Comparison of ENCODE assay signal across 15 mouse cellular contexts in genomic region chr4:139594062-139594461, GRCm38 (mm10). TPM values are rescaled to one million over a fixed set of nuclear protein-coding genes. Genes with fewer than 3 reads are reported as not detected.
DNase-seq lines count a peak whose midpoint lies in the region; ATAC-seq and TF ChIP-seq lines count a peak whose summit lies in the region.
"Had no signal": no experiment of that assay in that cellular context is flagged by ENCODE, and none has a peak within 500 bp of the region (broad histone marks: within the 10 kb centered on the region; RNA-seq: fewer than 3 reads in every experiment).

No protein-coding gene starts in this region.

- no peak overlapping the region for H3K4me2 ChIP-seq in heart, embryonic 15.5 days
- H3K4me2 ChIP-seq in limb, embryonic 11.5 days (ENCODE audit: low read depth, severe bottlenecking) = no peak overlapping the region
- H3K4me2 ChIP-seq in midbrain, embryonic 14.5 days (ENCODE audit: low read length) = no peak overlapping the region
- H3K4me2 ChIP-seq: hindbrain, embryonic 14.5 days had no signal

- H3K4me3 ChIP-seq in heart, embryonic 15.5 days = no peak overlapping the region
- H3K4me3 ChIP-seq in left cerebral cortex, adult 2 months = no peak overlapping the region
- no peak overlapping the region for H3K4me3 ChIP-seq in limb, embryonic 11.5 days (ENCODE audit: low read depth, low read length)
- no peak overlapping the region for H3K4me3 ChIP-seq in midbrain, embryonic 14.5 days (replicated peaks; ENCODE audit: low read depth, low read length)

- TF ChIP-seq CTCF in left cerebral cortex, adult 2 months (IDR thresholded peaks at IDR 0.05) = peak; percentile 35

- no peaks in the 10 kb centered on the region for H3K9me3 ChIP-seq in heart, embryonic 15.5 days (replicated peaks)
- H3K9me3 ChIP-seq in limb, embryonic 11.5 days (ENCODE audit: control insufficient read depth, low read length) = no peaks in the 10 kb centered on the region
- no peaks in the 10 kb centered on the region for H3K9me3 ChIP-seq in midbrain, embryonic 14.5 days (ENCODE audit: control insufficient read depth, low read length)

- peaks cover 63% of the 10 kb centered on the region for H3K4me1 ChIP-seq in heart, embryonic 15.5 days (replicated peaks)
- peaks cover 56% of the 10 kb centered on the region for H3K4me1 ChIP-seq in limb, embryonic 11.5 days (ENCODE audit: control insufficient read depth, insufficient read depth, low read length)
- H3K4me1 ChIP-seq in midbrain, embryonic 14.5 days (ENCODE audit: control insufficient read depth, insufficient read depth, low read length) = peaks cover 43% of the 10 kb centered on the region

- no peaks in the 10 kb centered on the region for H3K27me3 ChIP-seq in heart, embryonic 15.5 days
- H3K27me3 ChIP-seq in limb, embryonic 11.5 days (ENCODE audit: control insufficient read depth, insufficient read depth, low read length) = no peaks in the 10 kb centered on the region
- no peaks in the 10 kb centered on the region for H3K27me3 ChIP-seq in midbrain, embryonic 14.5 days (ENCODE audit: control insufficient read depth, insufficient read depth, low read length)

- no peak overlapping the region for H3K9ac ChIP-seq in heart, embryonic 15.5 days
- no peak overlapping the region for H3K9ac ChIP-seq in limb, embryonic 11.5 days (ENCODE audit: low read length)
- no peak overlapping the region for H3K9ac ChIP-seq in midbrain, embryonic 14.5 days (replicated peaks; ENCODE audit: low read length)
- H3K9ac ChIP-seq: hindbrain, embryonic 14.5 days had no signal

- 66% methylated on average over 3 of the region's 3 CpGs for WGBS in heart, embryonic 15.5 days
- WGBS in limb, embryonic 11.5 days = 14% methylated on average over 3 of the region's 3 CpGs
- WGBS in midbrain, embryonic 14.5 days = 37% methylated on average over 3 of the region's 3 CpGs

- intact Hi-C loops in heart, postnatal 25 days (cut with DNase I) = no loop called here
- intact Hi-C loops in left cerebral cortex, adult 2 months (cut with DNase I) = no loop called here
- intact Hi-C loops in left cerebral cortex, postnatal 4 days (cut with DNase I) = no loop called here

- 0 out of 2 replicates have a peak overlapping the region, but pooled peaks have one; percentile 4 for H3K27ac ChIP-seq in heart, embryonic 15.5 days
- H3K27ac ChIP-seq in left cerebral cortex, adult 2 months = no peak overlapping the region
- 0 out of 2 replicates have a peak overlapping the region, but pooled peaks have one; percentile 45 for H3K27ac ChIP-seq in limb, embryonic 11.5 days (replicated peaks; ENCODE audit: low read depth, low read length)
- no peak overlapping the region for H3K27ac ChIP-seq in midbrain, embryonic 14.5 days (replicated peaks; ENCODE audit: low read depth, low read length)
- H3K27ac ChIP-seq: hindbrain, embryonic 14.5 days had no signal

- ATAC-seq in heart, embryonic 15.5 days (replicated peaks; ENCODE audit: insufficient number of reproducible peaks, insufficient read depth, low FRiP score, low read depth) = no peak
- ATAC-seq in limb, embryonic 11.5 days (ENCODE audit: insufficient number of reproducible peaks, low FRiP score, low TSS enrichment, low read depth) = no peak
- ATAC-seq in midbrain, embryonic 14.5 days (ENCODE audit: low FRiP score, low TSS enrichment) = no peak

- no peak for DNase-seq in heart, postnatal 25 days (ENCODE audit: low spot score)
- DNase-seq in left cerebral cortex, adult 2 months (ENCODE audit: extremely low spot score in 1 of 2, low spot score in 2 of 2) = no peak
- no peak for DNase-seq in left cerebral cortex, postnatal 4 days
- DNase-seq in ZHBTc4 (ENCODE audit: low read depth, low spot score) = peak; percentile 59
- peak; percentile 54 for DNase-seq in limb, embryonic 11.5 days (ENCODE audit: low spot score)
- DNase-seq in midbrain, embryonic 14.5 days = no peak
- DNase-seq: embryo, embryonic 11 days; gastrocnemius, postnatal 14 days; thymus, postnatal 25 days had no signal

- no peaks in the 10 kb centered on the region for H3K36me3 ChIP-seq in heart, embryonic 15.5 days
- no peaks in the 10 kb centered on the region; the same call in 1 of the 2 replicates for H3K36me3 ChIP-seq in limb, embryonic 11.5 days (ENCODE audit: control insufficient read depth, insufficient read depth, low read length)
- H3K36me3 ChIP-seq in midbrain, embryonic 14.5 days (ENCODE audit: control insufficient read depth, insufficient read depth, low read length) = no peaks in the 10 kb centered on the region

RNA-seq across cellular contexts. Expression of gene Gm21969, which starts 8.9 kb away (rescaled TPM):
- 0.05 TPM in 1 of 2 replicates, not detected in the other for polyA plus RNA-seq in heart, embryonic 15.5 days (2015; fragmentation: Nextera tagmentation; extraction: Ambion mirVana)
- total RNA-seq in heart, postnatal 25 days (2021) = not detected
- total RNA-seq in left cerebral cortex, adult 2 months (2021) = not detected
- total RNA-seq in left cerebral cortex, postnatal 4 days (2021) = under 1 TPM in 1 of 2 experiments, not detected in 1; 0.12 TPM
- not detected in 2 replicates for polyA plus RNA-seq in limb, embryonic 11.5 days (2014; fragmentation: Nextera tagmentation; extraction: Ambion mirVana)
- polyA plus RNA-seq in midbrain, embryonic 14.5 days (2014; fragmentation: Nextera tagmentation; extraction: Ambion mirVana) = not detected in 2 replicates
- total RNA-seq: gastrocnemius, postnatal 14 days; layer of hippocampus, postnatal 10 days; megakaryocyte, adult 5-6 weeks had no signal
- polyA plus RNA-seq: brain, embryonic 14.5 days; forebrain, embryonic 11.5 days; hindbrain, embryonic 14.5 days had no signal

RNA-seq across cellular contexts. Expression of gene Aldh4a1, which starts 28.6 kb away (rescaled TPM):
- 25.2 and 33.2 TPM in 2 replicates for polyA plus RNA-seq in heart, embryonic 15.5 days (2015; fragmentation: Nextera tagmentation; extraction: Ambion mirVana)
- total RNA-seq in heart, postnatal 25 days (2021) = 10 to 100 TPM; 64.1 to 68.5 TPM
- total RNA-seq in left cerebral cortex, adult 2 months (2021) = 10 to 100 TPM; 16.9 to 17.0 TPM
- total RNA-seq in left cerebral cortex, postnatal 4 days (2021) = 10 to 100 TPM; 23.6 to 25.0 TPM
- 15.4 and 17.0 TPM in 2 replicates for polyA plus RNA-seq in limb, embryonic 11.5 days (2014; fragmentation: Nextera tagmentation; extraction: Ambion mirVana)
- polyA plus RNA-seq in midbrain, embryonic 14.5 days (2014; fragmentation: Nextera tagmentation; extraction: Ambion mirVana) = 14.1 and 15.2 TPM in 2 replicates

RNA-seq across cellular contexts. Expression of gene Tas1r2, which starts 59.3 kb away (rescaled TPM):
- polyA plus RNA-seq in heart, embryonic 15.5 days (2015; fragmentation: Nextera tagmentation; extraction: Ambion mirVana) = not detected in 2 replicates
- total RNA-seq in heart, postnatal 25 days (2021) = not detected
- total RNA-seq in left cerebral cortex, adult 2 months (2021) = not detected
- total RNA-seq in left cerebral cortex, postnatal 4 days (2021) = not detected
- polyA plus RNA-seq in limb, embryonic 11.5 days (2014; fragmentation: Nextera tagmentation; extraction: Ambion mirVana) = not detected in 2 replicates
- not detected in 2 replicates for polyA plus RNA-seq in midbrain, embryonic 14.5 days (2014; fragmentation: Nextera tagmentation; extraction: Ambion mirVana)
- total RNA-seq: gastrocnemius, postnatal 14 days; layer of hippocampus, postnatal 10 days; megakaryocyte, adult 5-6 weeks had no signal
- polyA plus RNA-seq: forebrain, embryonic 11.5 days; hindbrain, embryonic 14.5 days had no signal

Comparison
In these comparisons a context has a peak if more than half of its experiments do, and no peak if none do; other contexts are left out.
1. H3K27ac ChIP-seq: peak in heart, embryonic 15.5 days (single experiment) and limb, embryonic 11.5 days (single experiment); none in left cerebral cortex, adult 2 months (single experiment) and midbrain, embryonic 14.5 days (single experiment).
2. DNase-seq: peak in ZHBTc4 (single experiment) and limb, embryonic 11.5 days (single experiment); none in heart, postnatal 25 days (single experiment), left cerebral cortex, adult 2 months (0 of 2), left cerebral cortex, postnatal 4 days (single experiment) and midbrain, embryonic 14.5 days (single experiment).